Mouse (Mus musculus) urinary bladder, postnatal 36 days (tissue): ENCODE measurements around the gene Gm28778.
"Not testable (repeated sequence)": the region's sequence is repeated elsewhere in the genome, so short reads cannot be mapped to it uniquely, and the experiment has no call there.

Experiments
- DNase-seq, 2 experiments: peaks; one replicate each; pipeline ENCODE4 v3.0.0; 2022; ENCODE audit warnings: low spot score in 2 of 2, mixed read lengths in 1 of 2

Gm28778 gene

GRCm38 (mm10) chr1:53296581-53297383 is at the start of gene Gm28778, which contains the start of the genes Pms1 and Ormdl1:
Gene Gm28778, plus strand, starts transcription at chr1:53297111.
Gene Pms1, minus strand, starts transcription at chr1:53297018.
Gene Ormdl1, plus strand, starts transcription at chr1:53297095.
- peak; percentile 93 to 95 for DNase-seq

- DNase-seq, result not testable (repeated sequence)
Measured at GRCm38 (mm10) chr1:53264958-53265612, 31.8 kb upstream of the Gm28778 start.

DNA sequence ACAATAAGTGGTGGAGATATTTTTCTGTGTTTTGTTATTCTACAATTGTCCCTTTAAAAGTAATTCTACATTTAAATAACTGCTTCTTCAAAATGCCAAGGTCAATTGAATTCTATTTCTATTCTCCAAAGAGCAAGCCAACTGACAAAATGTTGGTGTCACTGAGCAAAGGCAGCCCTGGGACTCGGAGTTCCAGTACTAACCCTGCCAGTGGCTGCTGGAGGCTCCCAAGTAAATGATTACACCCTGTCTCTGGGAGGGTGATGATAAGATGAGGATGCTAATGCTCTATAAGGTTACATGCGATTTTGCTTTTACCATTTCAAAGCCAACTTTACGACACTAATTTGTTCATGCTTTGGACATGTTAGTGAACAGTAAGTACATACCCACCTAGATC is 27.0 kb upstream of the Gm28778 start:
- no peak for DNase-seq

GRCm38 (mm10) chr1:53272646-53273045 is 24.3 kb upstream of the Gm28778 start:
- no peak for DNase-seq

DNA sequence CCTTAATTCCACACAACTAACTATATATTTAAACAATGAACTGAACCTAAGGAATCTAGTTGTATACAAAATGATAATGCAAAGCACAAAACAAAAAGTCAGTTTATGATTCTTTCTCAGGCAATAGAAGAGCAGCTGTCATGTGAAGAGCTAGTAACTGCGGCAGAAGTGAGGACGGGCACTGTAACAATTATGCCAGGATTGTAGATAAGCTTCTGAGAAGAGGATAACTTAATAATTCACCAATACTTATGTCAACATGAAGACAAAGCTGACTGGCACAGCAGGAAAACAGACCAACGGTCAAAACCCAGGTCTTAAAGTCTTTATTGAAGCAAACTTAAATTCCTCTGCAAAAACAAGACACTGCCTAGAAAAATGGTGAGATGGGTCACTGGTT is 5.7 kb upstream of the Gm28778 start:
- no peak for DNase-seq

GRCm38 (mm10) chr1:53300506-53300905 is 3.6 kb downstream of the Gm28778 start:
- no peak for DNase-seq

DNA sequence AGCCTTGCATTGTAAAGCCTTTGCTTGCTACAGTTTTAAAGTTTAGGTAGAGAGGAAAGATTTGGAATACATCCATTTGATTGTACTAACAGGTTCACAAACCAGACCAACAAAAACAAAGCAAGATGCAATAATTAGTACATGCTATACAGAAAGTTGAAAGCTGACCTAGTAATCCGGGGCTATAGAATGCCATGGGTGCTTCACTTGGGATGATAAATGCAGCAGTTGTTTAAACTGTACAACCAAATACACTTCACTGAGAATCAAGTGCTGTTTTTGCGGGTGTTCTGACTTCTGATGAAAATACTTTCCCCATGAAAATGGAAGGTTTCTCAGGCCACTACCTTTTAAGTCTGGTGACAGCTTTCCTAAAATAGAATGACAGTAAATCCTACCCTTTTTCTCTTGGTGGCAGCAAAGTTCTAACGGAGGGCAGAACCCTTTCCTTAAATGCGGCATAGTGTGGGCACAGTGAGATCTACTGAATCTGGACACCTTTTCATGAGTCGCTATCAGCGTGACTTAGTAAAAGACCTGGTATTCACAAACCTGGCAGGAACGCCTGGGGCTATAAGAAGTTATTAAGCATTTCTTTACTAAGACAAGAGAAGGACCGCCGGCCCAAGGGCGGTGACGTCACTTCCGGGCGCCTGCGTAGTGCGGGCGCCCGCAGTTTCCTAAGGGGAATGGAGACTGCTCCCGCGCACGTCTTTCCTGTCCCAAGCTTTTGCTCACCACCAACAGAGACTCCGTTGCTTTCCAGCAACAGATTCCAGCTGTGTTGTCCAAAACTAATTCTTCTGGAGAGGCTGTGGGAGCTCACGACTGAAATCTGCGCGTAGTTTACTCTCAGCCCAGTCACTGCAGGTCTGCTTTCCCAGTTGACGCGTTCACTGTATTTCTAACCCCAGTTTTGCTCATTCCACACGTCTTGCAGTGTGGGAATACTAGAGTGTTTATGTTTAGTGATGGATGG is 16.4 kb downstream of the Gm28778 start, which contains the start of gene Osgepl1:
Osgepl1 (plus strand) TSS at position 636 of the 979 bp plus-strand sequence.
- peak; percentile 75 to 80 for DNase-seq

GRCm38 (mm10) chr1:53321662-53322344 is 24.9 kb downstream of the Gm28778 start:
- no peak for DNase-seq

- no peak for DNase-seq
Measured at GRCm38 (mm10) chr1:53323254-53323653, 26.3 kb downstream of the Gm28778 start.

DNA sequence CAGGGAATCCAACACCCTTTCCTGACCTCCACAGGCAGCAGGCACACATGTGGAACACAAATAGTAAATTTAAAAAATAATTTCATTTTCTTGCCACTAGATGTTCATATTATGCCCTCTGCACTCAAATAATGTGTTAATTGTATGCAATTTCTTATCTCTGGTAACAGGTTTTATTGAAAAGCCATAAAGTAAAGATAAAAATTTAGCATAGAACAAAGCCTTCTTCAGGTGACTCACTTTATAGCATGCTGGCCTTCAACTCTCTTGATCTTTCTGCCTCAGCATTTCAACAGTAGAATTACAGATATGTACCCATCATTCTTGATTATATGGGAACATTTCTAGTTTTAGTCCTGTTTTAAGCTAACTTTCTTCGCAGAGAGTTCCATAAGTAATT is 27.4 kb downstream of the Gm28778 start:
- no peak for DNase-seq

DNA sequence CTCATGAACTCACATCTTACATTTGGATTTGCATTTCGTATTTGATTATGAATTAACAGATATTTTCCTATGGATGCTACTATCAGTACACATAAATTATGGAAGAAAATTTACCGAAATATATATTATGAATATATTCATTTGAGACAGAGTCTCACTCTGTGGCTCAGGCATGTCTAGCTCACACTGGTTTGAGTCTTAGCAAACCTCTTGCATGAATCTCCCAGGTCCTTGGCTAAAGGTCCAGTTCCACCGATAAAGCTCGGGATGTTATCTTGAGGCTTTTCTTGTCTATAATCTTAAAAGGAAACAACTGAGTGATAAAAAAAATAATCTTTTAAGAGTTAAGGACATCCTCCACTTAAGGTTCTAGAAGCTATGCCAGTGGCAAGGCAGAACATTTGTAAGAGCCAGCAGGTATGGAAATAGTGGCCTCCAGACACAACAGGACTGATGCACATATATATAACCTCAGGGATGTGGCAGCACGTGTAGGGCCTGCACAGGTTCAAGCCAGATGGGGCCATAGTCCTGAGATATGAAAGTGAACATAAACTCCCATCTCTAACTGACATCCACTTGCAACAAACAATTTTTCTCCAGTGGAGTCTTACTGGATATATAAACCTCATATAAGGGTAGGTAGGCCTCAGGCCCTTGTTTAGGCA is 28.1 kb downstream of the Gm28778 start:
- no peak for DNase-seq

- not testable (repeated sequence) for DNase-seq
Measured at GRCm38 (mm10) chr1:53333527-53333926, 36.6 kb downstream of the Gm28778 start.

GRCm38 (mm10) chr1:53335465-53335864 is 38.6 kb downstream of the Gm28778 start:
- no peak for DNase-seq

GRCm38 (mm10) chr1:53337403-53337802 is 40.5 kb downstream of the Gm28778 start:
- DNase-seq, result not testable (repeated sequence)

DNA sequence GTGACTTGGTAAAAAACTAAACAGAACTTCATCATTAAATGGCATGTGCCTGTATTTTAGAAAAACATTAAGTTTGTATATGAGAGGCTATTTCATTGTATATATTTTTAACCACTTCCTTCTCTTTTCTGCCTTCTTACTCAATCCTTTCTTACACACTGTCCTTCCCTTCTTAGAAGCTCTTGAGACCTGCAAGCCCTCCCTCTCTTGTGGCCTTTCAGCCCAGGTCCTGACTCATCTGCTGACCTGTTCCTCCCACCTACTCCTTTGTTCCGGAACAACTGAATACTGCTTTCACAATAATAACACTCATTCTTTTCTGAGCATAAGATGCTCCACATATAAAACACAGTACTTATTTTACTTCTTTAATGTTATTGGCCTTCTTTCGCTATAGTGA is 44.2 kb downstream of the Gm28778 start:
- DNase-seq, result no peak

- peak; percentile 97 to 98 for DNase-seq
Measured at GRCm38 (mm10) chr1:53352327-53353261, 55.7 kb downstream of the Gm28778 start, which contains the start of the genes Asdurf, Gm28551 and Asnsd1. Gene Asdurf, minus strand, starts transcription at chr1:53352619. Gene Gm28551, minus strand, starts transcription at chr1:53352667. Gene Asnsd1, minus strand, starts transcription at chr1:53352752.

DNA sequence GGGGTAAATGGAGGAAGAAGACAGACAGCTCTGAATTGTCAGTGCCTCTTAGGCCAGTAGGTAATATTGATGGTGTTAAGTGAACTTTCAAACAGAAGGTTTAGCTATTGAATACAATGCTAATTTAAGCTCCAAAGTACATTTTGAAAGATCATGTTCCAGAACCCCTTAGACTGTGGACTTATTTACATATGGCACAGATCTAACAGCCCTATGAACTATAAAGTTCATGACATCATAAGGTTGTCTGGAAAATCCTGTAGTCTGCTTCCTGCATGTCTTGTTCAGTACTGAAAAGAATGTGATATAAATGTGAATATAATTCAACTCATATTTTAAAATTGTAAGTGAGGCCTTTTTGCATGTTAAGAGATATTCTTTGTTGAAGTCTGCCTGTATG is 62.1 kb downstream of the Gm28778 start:
- DNase-seq, result no peak
